Mouse (Mus musculus) spleen, adult 12 weeks (tissue): ENCODE results near the gene Sod3.

Experiments
- DNase-seq: peaks from one replicate; pipeline ENCODE4 v3.0.0; 2022; ENCODE audit warnings: low spot score

Sod3 gene

DNA sequence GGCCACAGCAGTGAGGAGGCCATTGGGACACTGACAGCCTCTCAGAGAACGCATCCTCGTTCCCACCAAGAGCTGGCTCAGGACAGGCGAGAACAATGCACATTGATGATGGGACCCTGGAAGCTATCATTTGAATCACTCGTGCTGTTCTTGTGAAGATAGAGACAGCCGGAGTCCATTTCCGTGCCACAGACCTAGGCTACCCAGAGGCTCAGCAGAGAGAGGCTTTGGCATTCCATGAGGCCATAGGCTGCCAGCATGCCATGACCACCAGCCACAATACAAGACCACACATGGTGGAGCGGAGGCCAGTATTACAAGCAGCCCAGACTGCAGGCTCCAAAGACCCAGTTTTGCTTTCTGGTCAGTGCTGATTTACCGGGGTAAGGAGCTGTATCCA, 19.2 kb downstream of the Sod3 start:
- DNase-seq: no peak

GRCm38 (mm10) chr5:52383748-52384147, 20.2 kb downstream of the Sod3 start:
- no peak for DNase-seq

- DNase-seq: no peak
Observed at GRCm38 (mm10) chr5:52386016-52386415, 22.4 kb downstream of the Sod3 start.

DNA sequence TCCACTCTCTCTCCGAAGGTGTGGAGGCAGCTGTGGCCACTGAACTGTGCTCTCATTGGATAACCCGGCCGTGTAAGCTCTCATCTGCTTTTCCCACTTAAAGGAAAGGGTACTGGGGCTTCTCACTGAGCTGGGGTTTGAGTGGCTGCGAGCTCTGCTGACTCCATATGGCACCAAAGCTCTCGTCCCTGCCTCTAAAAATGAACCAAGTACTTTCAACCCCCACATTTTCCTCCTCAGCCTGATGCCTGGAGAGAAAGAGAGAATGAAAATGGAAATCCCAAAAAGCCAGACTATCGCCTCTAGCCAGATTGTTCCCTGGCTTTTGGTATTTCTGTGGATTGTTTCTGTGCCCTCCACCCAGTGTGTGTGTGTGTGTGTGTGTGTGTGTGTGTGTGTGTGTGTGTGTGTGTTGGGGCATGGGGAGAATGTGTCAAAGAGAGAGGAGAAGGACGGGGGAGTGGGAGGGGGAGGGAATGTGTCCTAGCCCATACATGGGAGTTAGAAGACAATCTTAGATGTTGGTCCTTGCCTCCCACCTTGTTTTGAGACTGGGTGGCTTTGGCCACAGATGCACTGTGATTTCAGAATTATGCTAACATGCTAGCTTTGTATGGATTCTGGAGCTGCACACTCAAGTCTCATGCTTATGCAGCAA, 24.6 kb downstream of the Sod3 start:
- DNase-seq: no peak

GRCm38 (mm10) chr5:52390381-52390780, 26.8 kb downstream of the Sod3 start:
- DNase-seq: no peak

DNA sequence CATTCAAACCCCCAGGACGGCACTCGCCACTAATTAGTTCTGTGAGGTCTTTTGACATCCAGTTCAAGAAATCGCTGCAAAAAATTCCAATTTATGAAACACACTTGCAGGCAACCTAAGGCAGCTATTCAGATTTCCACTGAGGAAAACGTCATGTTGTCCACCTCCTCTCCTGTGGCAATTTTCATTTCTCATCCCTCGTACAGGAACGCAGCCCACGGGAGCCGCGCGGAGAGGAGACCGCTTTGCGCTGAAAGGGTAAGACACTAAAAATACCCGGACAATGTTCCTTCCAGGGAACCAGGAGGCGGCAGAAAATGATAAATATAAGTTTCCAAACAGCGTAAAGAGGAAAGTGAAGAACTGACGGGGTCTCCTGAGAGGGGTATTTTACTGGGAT, 27.9 kb downstream of the Sod3 start:
- DNase-seq: no peak

DNA sequence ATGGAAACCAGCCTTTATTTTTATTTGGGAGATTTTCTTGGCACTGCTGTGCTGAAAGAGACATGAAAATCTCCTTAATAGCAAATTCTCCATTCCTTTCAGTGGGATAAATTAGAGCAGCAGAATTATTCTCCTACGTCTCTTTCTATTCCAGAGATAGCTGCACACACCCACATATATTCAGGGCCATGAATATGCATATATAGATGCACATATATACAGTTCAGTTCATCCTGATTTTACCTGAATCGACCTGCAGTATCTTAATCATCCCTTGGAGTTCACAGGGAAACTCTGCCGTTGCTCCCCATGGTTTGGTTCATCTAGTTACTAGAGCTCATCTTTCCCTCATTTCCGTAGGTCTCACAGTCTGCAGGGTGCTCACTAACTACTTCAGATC, 30.2 kb downstream of the Sod3 start:
- DNase-seq: no peak

DNA sequence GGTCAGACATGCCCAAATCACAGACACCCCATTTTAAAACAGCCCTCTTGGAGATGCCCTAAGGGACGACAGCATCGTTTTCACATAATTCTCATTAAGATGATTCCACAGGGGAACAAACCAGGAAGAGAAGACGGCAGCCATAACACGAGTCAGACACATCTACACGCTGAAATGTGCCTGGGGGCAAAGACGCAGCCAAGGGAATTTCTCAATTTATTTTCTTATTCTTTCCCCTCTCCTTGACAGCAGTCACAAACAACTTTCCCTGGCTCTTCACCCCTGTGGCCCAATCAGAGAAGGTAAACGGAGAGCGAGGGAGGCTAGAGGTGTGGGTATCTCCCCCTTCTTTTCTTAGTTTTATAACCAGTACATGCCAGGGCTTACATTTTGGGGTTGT, 40.8 kb downstream of the Sod3 start:
- no peak for DNase-seq

- no peak for DNase-seq
Observed at GRCm38 (mm10) chr5:52408668-52409315, 45.2 kb downstream of the Sod3 start.

DNA sequence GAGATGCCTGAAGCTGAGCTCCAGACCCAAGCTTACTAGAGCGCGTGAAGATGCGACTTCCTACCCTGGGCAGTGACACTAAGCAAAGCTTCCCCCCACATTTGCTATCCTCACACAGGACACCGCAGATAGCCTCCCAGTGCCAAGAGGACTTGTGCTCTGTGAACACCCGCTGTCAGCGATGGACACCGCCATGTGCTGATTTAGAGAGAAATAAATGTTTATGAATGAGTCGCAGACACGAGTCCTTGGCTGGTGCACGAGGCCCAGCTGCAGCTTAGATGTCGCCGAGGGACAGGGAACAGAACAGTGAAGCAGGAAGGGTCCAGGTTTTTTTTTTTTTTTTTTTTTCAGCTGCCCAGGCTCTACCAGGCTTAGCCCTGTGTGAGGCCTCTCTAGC, 46.6 kb downstream of the Sod3 start:
- DNase-seq: no peak

DNA sequence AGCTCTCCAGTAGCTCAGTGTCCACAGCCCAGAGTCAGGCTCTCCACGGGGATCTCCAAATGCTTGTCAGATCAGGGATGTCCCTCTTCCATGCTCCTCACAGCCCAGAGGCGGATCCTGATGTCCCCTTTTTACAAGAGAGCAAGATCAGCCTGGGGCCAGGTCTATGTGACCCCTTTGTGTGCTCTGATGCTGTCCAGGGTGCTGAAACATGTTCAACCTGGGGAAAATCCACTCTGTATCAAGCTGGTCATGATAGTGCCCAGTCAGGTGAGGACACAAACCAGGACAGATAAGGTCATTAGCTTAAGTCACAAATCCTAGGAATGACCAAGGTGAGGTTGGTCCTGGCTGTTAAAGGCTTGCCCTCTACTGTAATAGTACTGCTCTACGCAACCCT, 48.0 kb downstream of the Sod3 start:
- DNase-seq: no peak

- no peak for DNase-seq
Observed at GRCm38 (mm10) chr5:52415193-52415592, 51.6 kb downstream of the Sod3 start.

DNA sequence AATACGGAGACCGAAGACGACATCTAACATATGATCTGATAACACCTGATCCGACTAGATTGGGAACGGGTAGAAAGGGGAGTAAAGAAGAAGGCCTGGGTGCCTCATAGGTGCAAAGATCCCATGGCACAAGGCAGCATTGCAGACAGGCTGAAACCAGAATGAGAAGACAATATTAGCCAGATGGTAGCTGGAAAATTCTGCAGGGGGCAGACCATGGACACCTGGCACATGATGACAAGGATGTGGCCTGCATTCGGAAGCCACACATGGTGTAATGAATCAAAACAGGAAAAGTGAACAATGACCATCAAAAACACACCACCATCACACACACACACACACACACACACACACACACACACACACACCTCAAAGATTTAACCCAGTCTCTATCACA, 52.3 kb downstream of the Sod3 start:
- no peak for DNase-seq

DNA sequence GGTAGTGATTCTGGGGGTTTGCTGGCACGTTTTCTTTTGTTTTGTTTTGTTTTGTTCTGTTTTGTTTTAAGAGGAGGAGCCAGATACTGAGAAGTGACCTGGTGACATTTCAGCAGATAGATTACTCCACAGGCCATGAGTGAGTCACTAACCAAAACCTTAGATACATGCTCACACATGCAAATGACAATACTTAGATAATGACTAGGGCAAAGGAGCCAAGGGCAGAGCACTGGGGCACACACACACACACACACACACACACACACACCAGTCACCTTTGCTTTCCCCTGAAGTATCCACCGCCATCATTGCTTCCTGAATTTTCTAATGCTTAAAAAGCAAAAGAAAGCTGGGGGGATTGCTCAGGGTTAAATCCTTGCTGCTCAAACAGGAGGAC, 52.9 kb downstream of the Sod3 start:
- DNase-seq: no peak
